Mouse (Mus musculus) kidney, adult 2 months (tissue): ENCODE measurements around the gene Lbhd2.

Source experiments
- CTCF ChIP-seq: fragments of 200-500 bp; conservative IDR thresholded peaks from 2 replicates; pipeline ENCODE4 v1.5.1; 2011; ENCODE audit warnings: low read depth, mild to moderate bottlenecking, control low read depth, low read length, moderate library complexity, mixed read lengths; ENCODE audit not compliant: insufficient read depth, insufficient read length
- POLR2A ChIP-seq: fragments of 200-500 bp; IDR thresholded peaks from one replicate; pipeline ENCODE4 v1.6.1; 2011; ENCODE audit warnings: low read depth, low read length, control low read depth

DNA sequence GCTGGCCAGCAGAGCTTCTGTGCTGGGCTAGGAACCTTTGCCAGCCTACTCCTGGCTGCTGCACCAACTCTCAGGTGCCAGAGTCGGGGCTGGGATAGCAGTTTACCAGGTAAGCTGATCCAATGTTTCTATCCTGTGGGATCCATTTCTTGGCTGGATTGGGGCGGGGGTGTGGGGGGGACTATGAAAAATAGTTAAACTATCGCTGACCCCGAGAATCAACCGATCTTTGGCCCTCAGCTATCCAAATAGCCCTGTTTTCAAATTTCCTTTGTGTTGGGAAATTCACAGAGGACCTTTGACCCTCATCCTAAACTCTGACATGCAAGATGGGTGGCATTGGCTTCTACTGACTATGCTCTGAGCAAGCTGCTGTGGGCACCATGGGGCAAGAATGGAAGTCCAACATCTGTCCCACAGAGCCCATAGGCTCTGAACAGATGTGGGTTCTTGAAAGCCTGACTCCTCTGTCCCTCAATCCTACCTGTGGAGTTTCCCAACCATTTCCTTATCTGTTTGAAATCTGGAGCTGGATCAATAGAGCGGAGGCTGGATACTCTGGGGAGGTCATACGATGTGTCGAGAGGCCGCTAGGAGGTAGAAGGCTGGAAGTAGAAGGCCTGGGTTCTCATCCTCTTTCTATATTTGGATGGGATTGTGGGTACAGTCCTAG, 34.2 kb downstream of the Lbhd2 start:
- TF ChIP-seq CTCF, result no peak
- no peak for TF ChIP-seq POLR2A
